ENCODE assay signal across 8 mouse cellular contexts in the genomic region with DNA sequence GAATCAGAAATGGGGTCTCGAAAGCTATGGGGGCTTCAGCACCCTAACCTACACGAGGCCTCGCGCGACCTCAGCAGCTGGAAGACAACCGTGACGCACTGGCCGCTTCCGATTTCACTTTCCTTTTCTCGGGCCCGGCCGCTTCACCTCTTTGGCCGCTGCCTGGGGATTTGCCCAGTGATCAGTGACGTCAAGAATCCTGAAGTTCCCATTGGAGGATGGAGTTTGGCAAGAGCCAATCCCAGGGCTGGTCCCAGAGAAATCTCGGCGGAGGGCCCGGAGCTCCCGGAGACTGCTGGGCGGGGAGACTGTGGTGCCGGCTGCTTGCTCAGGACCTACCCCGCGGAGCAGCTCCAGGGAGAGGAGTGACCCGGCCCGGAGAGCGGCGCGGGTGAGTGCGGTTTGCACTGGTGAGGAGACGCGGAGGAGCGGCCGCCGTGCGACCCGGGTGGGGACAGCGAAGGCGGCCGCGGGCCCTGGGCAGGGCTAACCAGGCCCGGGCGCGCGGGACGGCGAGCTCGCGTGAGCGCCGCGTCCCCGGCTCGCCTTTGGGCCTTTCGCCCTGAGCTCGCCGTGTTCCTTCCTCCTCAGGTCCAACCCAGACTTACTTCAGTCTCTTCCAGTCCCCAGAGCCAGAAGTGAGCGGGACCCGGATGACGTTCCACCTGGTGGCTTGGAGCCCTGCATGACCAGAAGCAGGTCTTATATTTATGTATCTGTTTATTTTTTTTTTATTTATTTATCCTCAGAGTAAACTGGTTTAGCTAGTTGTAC. TPM values are rescaled to one million over a fixed set of nuclear protein-coding genes. Genes with fewer than 3 reads are reported as not detected.
DNase-seq lines count a peak whose midpoint lies in the region; ATAC-seq and TF ChIP-seq lines count a peak whose summit lies in the region.

A gene (plus strand): TSS at position 261 of the 774 bp plus-strand sequence.

- peaks cover 9% of the 10 kb centered on the region for H3K9me3 ChIP-seq in E14TG2a.4 (ENCODE audit: low read length)
- H3K9me3 ChIP-seq in forebrain, embryonic 12.5 days, result no peaks in the 10 kb centered on the region
- no peaks in the 10 kb centered on the region for H3K9me3 ChIP-seq in heart, postnatal 0 days (replicated peaks; ENCODE audit: control insufficient read depth, low read length)
- H3K9me3 ChIP-seq in liver, embryonic 16.5 days (replicated peaks; ENCODE audit: control insufficient read depth, low read length), result no peaks in the 10 kb centered on the region
- no peaks in the 10 kb centered on the region for H3K9me3 ChIP-seq in neural tube, embryonic 13.5 days

- TF ChIP-seq POLR2A in testis, adult 2 months (IDR thresholded peaks at IDR 0.05; ENCODE audit: control insufficient read depth, low read depth, low read length), result peak; percentile 81

- H3K4me1 ChIP-seq in E14TG2a.4 (replicated peaks; ENCODE audit: low read depth, low read length), result peaks cover 71% of the 10 kb centered on the region
- peaks cover 18% of the 10 kb centered on the region for H3K4me1 ChIP-seq in forebrain, embryonic 12.5 days
- peaks cover 8% of the 10 kb centered on the region for H3K4me1 ChIP-seq in heart, postnatal 0 days (ENCODE audit: control insufficient read depth, insufficient read depth)
- H3K4me1 ChIP-seq in liver, embryonic 16.5 days (ENCODE audit: control insufficient read depth, low read depth, low read length), result peaks cover 14% of the 10 kb centered on the region
- H3K4me1 ChIP-seq in neural tube, embryonic 13.5 days (replicated peaks), result peaks cover 27% of the 10 kb centered on the region
- H3K4me1 ChIP-seq in testis, adult 2 months (ENCODE audit: control insufficient read depth, insufficient read depth, low read length), result peaks cover 6% of the 10 kb centered on the region

- TF ChIP-seq EP300 in heart, postnatal 0 days (IDR thresholded peaks at IDR 0.05; ENCODE audit: low read depth), result no peak

- no peak for TF ChIP-seq CTCF in E14TG2a.4 (conservative IDR thresholded peaks at IDR 0.05; ENCODE audit: low read length)
- TF ChIP-seq CTCF in heart, postnatal 0 days (IDR thresholded peaks at IDR 0.05; ENCODE audit: low read depth), result no peak
- no peak for TF ChIP-seq CTCF in testis, adult 2 months (IDR thresholded peaks at IDR 0.05; ENCODE audit: control insufficient read depth, insufficient read depth, insufficient replicate concordance, low read depth, low read length)

- under 1% methylated on average over 58 of the region's 58 CpGs for WGBS in forebrain, embryonic 12.5 days
- under 1% methylated on average over 58 of the region's 58 CpGs for WGBS in heart, postnatal 0 days
- under 1% methylated on average over 56 of the region's 58 CpGs for WGBS in liver, embryonic 16.5 days (ENCODE audit: insufficient replicate concordance)
- under 1% methylated on average over 58 of the region's 58 CpGs for WGBS in neural tube, embryonic 13.5 days

- peaks cover 18% of the 10 kb centered on the region for H3K36me3 ChIP-seq in E14TG2a.4 (ENCODE audit: insufficient read depth, low read length)
- H3K36me3 ChIP-seq in forebrain, embryonic 12.5 days (replicated peaks), result 0 out of 2 replicates have a peak, but pooled peaks cover 3% of the 10 kb centered on the region
- H3K36me3 ChIP-seq in heart, postnatal 0 days (replicated peaks; ENCODE audit: control insufficient read depth, insufficient read depth, low read length), result 0 out of 2 replicates have a peak, but pooled peaks cover 9% of the 10 kb centered on the region
- H3K36me3 ChIP-seq in liver, embryonic 16.5 days (ENCODE audit: control insufficient read depth, insufficient read depth), result no peaks in the 10 kb centered on the region
- H3K36me3 ChIP-seq in neural tube, embryonic 13.5 days, result no peaks in the 10 kb centered on the region; the same call in 1 of the 2 replicates
- H3K36me3 ChIP-seq in testis, adult 2 months (ENCODE audit: control insufficient read depth, insufficient read depth, low read length), result no peaks in the 10 kb centered on the region

- peak within 1 kb of the TSS; percentile 93 for H3K27ac ChIP-seq in forebrain, embryonic 12.5 days
- H3K27ac ChIP-seq in heart, postnatal 0 days (ENCODE audit: low read depth), result peak within 1 kb of the TSS; percentile 93
- peak within 1 kb of the TSS; percentile 88 for H3K27ac ChIP-seq in liver, embryonic 16.5 days (ENCODE audit: low read length)
- peak within 1 kb of the TSS; percentile 95 for H3K27ac ChIP-seq in neural tube, embryonic 13.5 days (replicated peaks)
- peak within 1 kb of the TSS; percentile 82 for H3K27ac ChIP-seq in testis, adult 2 months (ENCODE audit: control insufficient read depth, insufficient read depth, low read depth, low read length)

- no peaks in the 10 kb centered on the region for H3K27me3 ChIP-seq in E14TG2a.4 (ENCODE audit: insufficient read depth, low read length)
- no peaks in the 10 kb centered on the region for H3K27me3 ChIP-seq in forebrain, embryonic 12.5 days
- H3K27me3 ChIP-seq in heart, postnatal 0 days (ENCODE audit: control insufficient read depth, insufficient read depth, low read length), result no peaks in the 10 kb centered on the region
- no peaks in the 10 kb centered on the region for H3K27me3 ChIP-seq in liver, embryonic 16.5 days (ENCODE audit: control insufficient read depth, insufficient read depth, low read depth, low read length)
- H3K27me3 ChIP-seq in neural tube, embryonic 13.5 days, result no peaks in the 10 kb centered on the region
- no peaks in the 10 kb centered on the region for H3K27me3 ChIP-seq in testis, adult 2 months (ENCODE audit: control insufficient read depth, insufficient read depth, low read length)

- ATAC-seq in forebrain, embryonic 12.5 days (ENCODE audit: low FRiP score), result peak; percentile 99
- peak; percentile 98 for ATAC-seq in heart, postnatal 0 days (ENCODE audit: insufficient read depth, low read depth)
- peak; percentile 97 for ATAC-seq in liver, embryonic 16.5 days (ENCODE audit: low read depth)
- ATAC-seq in neural tube, embryonic 13.5 days (ENCODE audit: low read depth), result peak; percentile 98

- peak within 1 kb of the TSS; percentile 62 for H3K4me2 ChIP-seq in forebrain, embryonic 12.5 days
- peak within 1 kb of the TSS; percentile 69 for H3K4me2 ChIP-seq in heart, postnatal 0 days (ENCODE audit: low read depth, low read length)
- peak within 1 kb of the TSS; percentile 92 for H3K4me2 ChIP-seq in liver, embryonic 16.5 days (ENCODE audit: low read depth, low read length)
- H3K4me2 ChIP-seq in neural tube, embryonic 13.5 days, result peak within 1 kb of the TSS; percentile 60

- H3K9ac ChIP-seq in forebrain, embryonic 12.5 days, result peak within 1 kb of the TSS; percentile 84
- H3K9ac ChIP-seq in heart, postnatal 0 days (replicated peaks; ENCODE audit: low read depth, low read length), result peak within 1 kb of the TSS; percentile 72
- peak within 1 kb of the TSS; percentile 82 for H3K9ac ChIP-seq in liver, embryonic 16.5 days (ENCODE audit: low read depth, low read length)
- H3K9ac ChIP-seq in neural tube, embryonic 13.5 days, result peak within 1 kb of the TSS; percentile 92

- DNase-seq in c-Kit-positive CD71-positive TER-119-positive erythroid progenitor cells, embryonic 14.5 days (ENCODE audit: low spot score), result peak; percentile 97
- DNase-seq in heart, postnatal 0 days (ENCODE audit: low spot score), result peak; percentile 98
- peak; percentile 96 to 97 for DNase-seq in kidney, postnatal 4 days

- peak within 1 kb of the TSS; percentile 88 for H3K4me3 ChIP-seq in E14TG2a.4 (replicated peaks; ENCODE audit: low read length)
- H3K4me3 ChIP-seq in forebrain, embryonic 12.5 days (replicated peaks), result peak within 1 kb of the TSS; percentile 69
- H3K4me3 ChIP-seq in heart, postnatal 0 days (ENCODE audit: low read depth, low read length), result peak within 1 kb of the TSS; percentile 69
- H3K4me3 ChIP-seq in liver, embryonic 16.5 days (ENCODE audit: low read depth, low read length), result peak within 1 kb of the TSS; percentile 82
- H3K4me3 ChIP-seq in neural tube, embryonic 13.5 days, result peak within 1 kb of the TSS; percentile 73
- H3K4me3 ChIP-seq in testis, adult 2 months (ENCODE audit: control insufficient read depth, low read depth, low read length), result peak within 1 kb of the TSS; percentile 94

RNA-seq across cellular contexts. Expression of the gene that starts here (rescaled TPM):
- polyA plus RNA-seq in forebrain, embryonic 12.5 days (2016; fragmentation: Nextera tagmentation; extraction: Ambion mirVana), result 38.7 and 44.0 TPM in 2 replicates
- total RNA-seq in heart, postnatal 0 days (2014; rRNA removed; ENCODE audit: low replicate concordance), result 11.4 and 13.8 TPM in 2 replicates
- 14.0 and 14.9 TPM in 2 replicates for polyA plus RNA-seq in heart, postnatal 0 days (2015; fragmentation: Nextera tagmentation; extraction: Ambion mirVana)
- polyA plus RNA-seq in liver, embryonic 16.5 days (2015; fragmentation: Nextera tagmentation; extraction: Ambion mirVana), result 15.8 and 16.7 TPM in 2 replicates
- 48.0 and 48.2 TPM in 2 replicates for polyA plus RNA-seq in neural tube, embryonic 13.5 days (2015; fragmentation: Nextera tagmentation; extraction: Ambion mirVana)
- polyA plus RNA-seq in testis, adult 2 months (2012; rRNA removed), result 18.5 and 22.0 TPM in 2 replicates

Comparison
In these comparisons a context has a peak if more than half of its experiments do, and no peak if none do; other contexts are left out.
1. Peak in every context shown above with its lines: DNase-seq, ATAC-seq, H3K4me3 ChIP-seq and H3K27ac ChIP-seq.